Mouse (Mus musculus): Measurements from ENCODE around the gene Kcnq1. TPM values are rescaled to one million over a fixed set of nuclear protein-coding genes. Genes with fewer than 3 reads are reported as not detected.

Kcnq1 gene
- total and polyA plus RNA-seq, 3 experiments: not detected

DNA sequence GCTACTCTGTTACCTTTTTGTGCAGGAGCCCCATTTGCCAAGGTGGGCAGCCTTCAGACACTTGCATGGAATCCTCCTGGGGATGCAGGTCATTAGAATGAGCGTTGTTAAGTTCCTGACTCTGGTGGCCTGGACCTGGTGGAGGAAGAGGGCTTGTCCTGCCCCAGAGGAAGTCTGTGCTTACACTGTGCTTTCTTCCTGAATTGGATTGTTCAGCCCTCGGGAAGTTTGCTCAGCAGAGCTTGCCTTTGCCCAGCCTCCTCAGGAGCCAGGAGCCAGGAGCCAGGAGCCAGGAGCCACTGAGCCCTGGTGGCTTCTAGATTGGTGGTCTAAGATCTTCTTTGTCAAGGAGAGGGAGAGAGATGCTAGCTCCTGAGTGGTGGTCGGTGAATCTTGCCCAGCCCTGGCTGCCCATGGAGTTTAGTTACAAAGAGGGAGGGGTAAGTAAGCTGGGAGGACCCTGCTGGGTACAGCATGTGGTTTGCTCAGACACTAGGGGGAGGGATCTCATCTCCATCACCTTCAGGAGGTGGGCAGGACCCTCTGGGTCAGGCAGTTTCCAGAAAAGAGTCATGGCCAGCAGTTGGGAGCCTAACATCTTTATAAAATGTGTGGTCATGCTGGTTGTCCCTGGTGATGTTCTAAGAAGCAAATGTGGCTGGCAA, 3.0 kb downstream of the Kcnq1 start:
- Histone ChIP-seq H3K9ac (ENCODE audit: insufficient read depth, low read depth) (no peak overlapping the region), H3K4me1 (ENCODE audit: control insufficient read depth in 1 of 2, insufficient read depth in 2 of 2) (no peaks in the 10 kb centered on the region), H3K27me3 (replicated peaks) (peaks cover 94% of the 10 kb centered on the region), H3K79me2 (replicated peaks; ENCODE audit: control insufficient read depth, extremely low read depth, insufficient read depth, poor library complexity, severe bottlenecking) (no peaks in the 10 kb centered on the region), H3K4me2 (ENCODE audit: insufficient read depth, low read depth, poor library complexity, severe bottlenecking) (no peak overlapping the region), H3K9me3 (replicated peaks; ENCODE audit: low read length) (peaks cover 7% of the 10 kb centered on the region), H3K36me3 (replicated peaks in 1 of 2; ENCODE audit: control insufficient read depth in 1 of 2, insufficient read depth in 1 of 2, low read length in 1 of 2) (no peaks in the 10 kb centered on the region), H3K4me3 (replicated peaks in 1 of 3; ENCODE audit: low read depth in 2 of 3, low read length in 2 of 3, poor library complexity in 1 of 3) (no peak overlapping the region), H3K27ac (ENCODE audit: insufficient read depth, low read depth) (no peak overlapping the region)
- DNase-seq (ENCODE audit: extremely low read depth): no peak
- dilution Hi-C loops (cut with MboI; ENCODE audit: extremely low pct_ligation_motif_present, extremely low pct_unique_long_range_greater_than_20kb, low sequenced_read_pairs): no loop called here
- TF ChIP-seq KAT2A (IDR thresholded peaks at IDR 0.05; ENCODE audit: insufficient replicate concordance, low read length): no peak
- TF ChIP-seq PAX5 (IDR thresholded peaks at IDR 0.05; ENCODE audit: low read length): no peak
- no peak for TF ChIP-seq RAD21 (IDR thresholded peaks at IDR 0.05; ENCODE audit: low read depth, low read length)
- no peak for TF ChIP-seq MYC (IDR thresholded peaks at IDR 0.05; ENCODE audit: low read depth, low read length)
- TF ChIP-seq NRF1 (IDR thresholded peaks at IDR 0.05; ENCODE audit: low read depth, low read length): no peak
- no peak for TF ChIP-seq ZMIZ1 (IDR thresholded peaks at IDR 0.05; ENCODE audit: low read depth, low read length)
- TF ChIP-seq USF2 (conservative IDR thresholded peaks at IDR 0.05; ENCODE audit: low read depth, low read length): no peak
- no peak for TF ChIP-seq POLR2AphosphoS2 (IDR thresholded peaks at IDR 0.05; ENCODE audit: low read depth, low read length)
- TF ChIP-seq MAFK (IDR thresholded peaks at IDR 0.05; ENCODE audit: insufficient replicate concordance, low read length): no peak
- in situ Hi-C loops (cut with MboI; ENCODE audit: low pct_ligation_motif_present, low pct_unique_long_range_greater_than_20kb, low sequenced_read_pairs): no loop called here

DNA sequence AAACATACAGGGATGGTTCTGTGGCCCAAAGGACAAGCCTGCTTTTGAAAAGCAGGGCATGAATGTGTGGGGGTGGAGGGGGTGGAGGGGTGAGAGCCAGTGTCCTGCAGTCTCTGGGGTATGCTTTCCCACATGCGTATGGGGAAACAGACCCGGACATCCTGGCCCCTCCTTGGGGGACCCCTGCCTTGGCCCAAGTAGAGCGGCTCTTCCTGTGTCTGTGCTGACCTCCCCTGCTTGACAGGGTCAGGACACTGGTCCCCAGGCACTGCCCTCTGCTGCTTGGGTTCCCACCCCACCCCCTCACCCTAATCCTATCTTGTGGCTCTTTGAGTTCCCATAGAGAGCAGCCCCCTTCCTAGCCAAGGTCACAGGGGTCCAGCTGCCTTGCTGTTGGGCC, 3.5 kb downstream of the Kcnq1 start:
- peaks cover 93% of the 10 kb centered on the region for H3K27me3 ChIP-seq (replicated peaks)
- no peak for TF ChIP-seq RAD21 (IDR thresholded peaks at IDR 0.05; ENCODE audit: low read depth, low read length)
- TF ChIP-seq TBP (conservative IDR thresholded peaks at IDR 0.05; ENCODE audit: low read depth, low read length): no peak
- no peak for TF ChIP-seq SMC3 (IDR thresholded peaks at IDR 0.05; ENCODE audit: low read depth, low read length)
- TF ChIP-seq NRF1 (IDR thresholded peaks at IDR 0.05; ENCODE audit: low read depth, low read length): no peak
- no peak for TF ChIP-seq IRF4 (IDR thresholded peaks at IDR 0.05; ENCODE audit: low read depth, low read length)
- TF ChIP-seq ELF1 (IDR thresholded peaks at IDR 0.05; ENCODE audit: low read depth, low read length): no peak
- no peak for TF ChIP-seq CHD1 (IDR thresholded peaks at IDR 0.05; ENCODE audit: low read depth, low read length)
- no peak for TF ChIP-seq NELFE (IDR thresholded peaks at IDR 0.05; ENCODE audit: low read depth, low read length)
- TF ChIP-seq HCFC1 (IDR thresholded peaks at IDR 0.05; ENCODE audit: low read depth, low read length): no peak
- no peak for TF ChIP-seq ZMIZ1 (IDR thresholded peaks at IDR 0.05; ENCODE audit: low read depth, low read length)
- no peak for TF ChIP-seq MAZ (IDR thresholded peaks at IDR 0.05; ENCODE audit: low read depth, low read length)
- TF ChIP-seq EP300 (IDR thresholded peaks at IDR 0.05; ENCODE audit: low read length): no peak
- no peak for TF ChIP-seq MAX (IDR thresholded peaks at IDR 0.05; ENCODE audit: low read length)
- no peak for TF ChIP-seq BHLHE40 (IDR thresholded peaks at IDR 0.05; ENCODE audit: low read depth, low read length)
- no peak for TF ChIP-seq ZC3H11A (IDR thresholded peaks at IDR 0.05; ENCODE audit: low read depth, low read length)
- no peak for TF ChIP-seq GABPA (IDR thresholded peaks at IDR 0.05; ENCODE audit: insufficient replicate concordance, low read depth, low read length)
- H3K4me1 ChIP-seq (ENCODE audit: control insufficient read depth in 1 of 2, insufficient read depth in 2 of 2): no peaks in the 10 kb centered on the region
- H3K4me3 ChIP-seq (replicated peaks in 1 of 3; ENCODE audit: low read depth in 2 of 3, low read length in 2 of 3, poor library complexity in 1 of 3): no peak overlapping the region
- DNase-seq (ENCODE audit: extremely low read depth): no peak
- H3K27ac ChIP-seq (ENCODE audit: insufficient read depth, low read depth): no peak overlapping the region
- no peaks in the 10 kb centered on the region for H3K79me2 ChIP-seq (replicated peaks; ENCODE audit: control insufficient read depth, extremely low read depth, insufficient read depth, poor library complexity, severe bottlenecking)
- H3K4me2 ChIP-seq (ENCODE audit: insufficient read depth, low read depth, poor library complexity, severe bottlenecking): no peak overlapping the region
- H3K36me3 ChIP-seq (replicated peaks in 1 of 2; ENCODE audit: control insufficient read depth in 1 of 2, insufficient read depth in 1 of 2, low read length in 1 of 2): no peaks in the 10 kb centered on the region
- in situ Hi-C loops (cut with MboI; ENCODE audit: low pct_ligation_motif_present, low pct_unique_long_range_greater_than_20kb, low sequenced_read_pairs) (no loop called here), dilution Hi-C loops (cut with MboI; ENCODE audit: extremely low pct_ligation_motif_present, extremely low pct_unique_long_range_greater_than_20kb, low sequenced_read_pairs) (no loop called here)
- peaks cover 13% of the 10 kb centered on the region for H3K9me3 ChIP-seq (replicated peaks; ENCODE audit: low read length)
- H3K9ac ChIP-seq (ENCODE audit: insufficient read depth, low read depth): no peak overlapping the region
